Mouse (Mus musculus) limb, embryonic 13.5 days (tissue): ENCODE results near the gene Fstl4. TPM values are rescaled to one million over a fixed set of nuclear protein-coding genes. Genes with fewer than 3 reads are reported as not detected.
A peak's percentile ranks its signal among the peaks of the same experiment; 100 is the strongest.
"Not testable (repeated sequence)": the region's sequence is repeated elsewhere in the genome, so short reads cannot be mapped to it uniquely, and the experiment has no call there.

Source experiments
- ATAC-seq: fragments of 200-750 bp; cut with Nextera tagmentation; 2 replicates; pipeline ENCODE4 v1.8.0; 2017; ENCODE audit warnings: low read depth, moderate number of reproducible peaks, moderate TSS enrichment; ENCODE audit not compliant: low FRiP score
- H3K27ac ChIP-seq: fragments of 300-500 bp; sonication (generic); 2 replicates; pipeline ENCODE4 v1.5.1; 2015; ENCODE audit warnings: inconsistent platforms, mild to moderate bottlenecking, moderate library complexity
- H3K27me3 ChIP-seq: fragments of 300-500 bp; sonication (generic); 2 replicates; pipeline ENCODE4 v1.6.1; 2015; ENCODE audit warnings: mild to moderate bottlenecking, inconsistent platforms
- H3K36me3 ChIP-seq: fragments of 300-500 bp; sonication (generic); 2 replicates; pipeline ENCODE4 v1.6.1; 2015; ENCODE audit warnings: inconsistent platforms, mild to moderate bottlenecking, moderate library complexity
- H3K4me1 ChIP-seq: fragments of 300-500 bp; sonication (generic); 2 replicates; pipeline ENCODE4 v1.6.1; 2015; ENCODE audit warnings: inconsistent platforms
- H3K4me2 ChIP-seq: fragments of 300-500 bp; sonication (generic); replicated peaks from 2 replicates; pipeline ENCODE4 v1.6.1; 2015; ENCODE audit warnings: inconsistent platforms, mild to moderate bottlenecking, moderate library complexity
- H3K4me3 ChIP-seq: fragments of 300-500 bp; sonication (generic); 2 replicates; pipeline ENCODE4 v1.5.1; 2015; ENCODE audit warnings: moderate library complexity, mild to moderate bottlenecking, inconsistent platforms
- H3K9ac ChIP-seq: fragments of 300-500 bp; sonication (generic); 2 replicates; pipeline ENCODE4 v1.6.1; 2015; ENCODE audit warnings: mild to moderate bottlenecking, inconsistent platforms
- H3K9me3 ChIP-seq: fragments of 300-500 bp; sonication (generic); 2 replicates; pipeline ENCODE4 v1.6.1; 2016; ENCODE audit warnings: inconsistent platforms
- WGBS: fragments of 180-500 bp; shearing (Covaris S2); methylation state at CpG from one replicate; pipeline ENCODE4 v1.1.7; 2015; 5-methylcytosine and 5-hydroxymethylcytosine counted together
- polyA plus RNA-seq: library from polyadenylated mRNA; unstranded; fragments of >200 nt; fragmentation: Nextera tagmentation; extraction: Ambion mirVana; gene quantifications from 2 replicates; pipeline ENCODE4 v1.2.1, GENCODE M21; 2015

Gene Fstl4
- polyA plus RNA-seq, 1 experiment from 2014 or later = 2.8 TPM

DNA sequence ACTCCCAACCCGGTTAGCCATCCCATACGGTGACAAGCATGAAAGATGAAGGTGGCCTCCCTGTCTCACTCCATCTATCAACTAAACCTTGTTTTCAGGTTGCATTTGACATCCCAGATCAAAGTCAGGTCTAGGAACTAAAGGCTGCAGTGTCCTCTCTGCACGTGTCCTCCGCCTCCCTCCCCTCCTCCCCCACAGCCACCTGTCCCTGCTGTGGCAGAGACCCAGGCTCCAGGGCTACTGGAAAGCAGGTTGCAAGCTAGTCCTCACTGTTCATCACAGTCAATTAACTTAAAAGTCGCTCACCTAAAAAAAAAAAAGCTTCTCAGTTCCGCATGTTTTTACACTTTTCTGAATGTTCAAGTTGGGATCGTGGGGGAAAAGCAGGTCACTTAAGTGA is 313.2 kb downstream of the Fstl4 start:
- Histone ChIP-seq H3K4me1 (no peaks in the 10 kb centered on the region), H3K27me3 (no peaks in the 10 kb centered on the region), H3K9ac (no peak overlapping the region), H3K27ac (no peak overlapping the region), H3K4me2 (no peak overlapping the region), H3K36me3 (no peaks in the 10 kb centered on the region), H3K4me3 (no peak overlapping the region), H3K9me3 (peaks cover 8% of the 10 kb centered on the region)
- no peak for ATAC-seq
- WGBS = 57% methylated on average over 7 of the region's 7 CpGs

DNA sequence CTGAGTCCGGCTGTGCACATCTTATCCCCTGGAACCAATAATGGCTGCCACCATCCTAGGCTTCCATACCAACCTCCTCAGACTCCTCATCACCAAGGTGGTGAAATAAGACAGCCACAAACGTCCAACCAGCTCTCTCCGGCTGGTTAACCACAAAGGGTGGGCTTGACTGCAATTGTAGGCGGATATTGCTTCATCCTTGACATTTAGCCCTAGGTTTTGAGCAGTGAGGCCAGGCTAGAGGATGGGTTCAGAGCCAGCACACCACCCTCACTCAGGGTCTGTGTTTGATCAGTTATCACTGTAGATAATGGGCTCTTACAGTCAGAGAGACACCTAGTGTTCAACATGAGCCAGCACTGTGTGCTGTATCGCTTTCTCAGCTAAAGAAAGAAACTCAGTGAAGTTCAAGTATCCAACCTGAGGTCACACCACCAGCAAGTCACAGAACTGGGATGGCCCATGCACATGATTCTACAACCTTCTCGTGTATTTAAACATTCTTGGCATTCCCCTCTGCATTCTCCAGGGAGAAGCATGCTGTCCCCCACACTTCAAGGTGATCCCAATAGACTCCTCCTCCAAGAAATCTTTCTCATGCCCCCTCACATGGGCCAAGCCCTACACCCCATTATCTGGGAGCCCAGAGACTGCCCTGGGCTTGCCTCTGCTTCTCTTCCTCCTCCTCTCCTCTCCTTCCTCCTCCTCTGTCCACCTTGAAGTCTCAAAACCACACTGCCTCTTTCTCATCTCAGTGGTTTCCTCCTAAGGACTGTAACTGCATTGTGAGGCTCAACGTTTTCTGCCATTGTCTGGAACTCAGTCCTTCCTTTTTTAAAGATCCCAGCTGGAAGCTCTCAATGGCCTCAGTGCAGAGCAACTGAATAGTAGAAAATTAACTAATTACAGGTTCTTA is 314.2 kb downstream of the Fstl4 start:
- Histone ChIP-seq H3K4me3 (no peak overlapping the region), H3K9ac (no peak overlapping the region), H3K9me3 (peaks cover 8% of the 10 kb centered on the region), H3K27ac (no peak overlapping the region), H3K27me3 (no peaks in the 10 kb centered on the region), H3K36me3 (no peaks in the 10 kb centered on the region), H3K4me2 (no peak overlapping the region), H3K4me1 (peaks cover 1% of the 10 kb centered on the region)
- no peak for ATAC-seq
- 71% methylated on average over 7 of the region's 7 CpGs for WGBS

DNA sequence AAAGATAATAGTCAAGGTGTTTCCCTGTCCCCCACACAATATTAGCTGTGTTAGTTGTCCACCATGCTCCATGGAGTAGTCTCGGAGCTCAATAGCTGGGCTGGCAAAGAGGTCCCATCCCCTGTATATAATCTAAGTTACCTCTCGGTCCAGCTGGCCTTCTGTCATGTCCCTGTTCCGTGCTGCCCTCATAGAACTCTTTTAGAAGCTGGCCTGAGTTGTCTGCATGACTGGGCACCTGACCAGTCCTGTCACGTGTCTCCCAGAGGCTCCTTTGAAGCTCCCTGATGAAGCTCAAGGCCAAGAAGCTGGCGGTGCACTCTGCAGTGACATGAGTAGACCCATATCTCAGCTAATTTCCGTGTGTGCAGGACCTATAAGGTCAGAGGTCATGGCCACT is 316.9 kb downstream of the Fstl4 start:
- Histone ChIP-seq H3K27ac (no peak overlapping the region), H3K9me3 (peaks cover 7% of the 10 kb centered on the region), H3K4me3 (no peak overlapping the region), H3K36me3 (no peaks in the 10 kb centered on the region), H3K4me2 (no peak overlapping the region), H3K4me1 (peaks cover 19% of the 10 kb centered on the region), H3K9ac (no peak overlapping the region), H3K27me3 (no peaks in the 10 kb centered on the region)
- ATAC-seq = no peak
- 76% methylated on average over 6 of the region's 6 CpGs for whole genome bisulfite sequencing

DNA sequence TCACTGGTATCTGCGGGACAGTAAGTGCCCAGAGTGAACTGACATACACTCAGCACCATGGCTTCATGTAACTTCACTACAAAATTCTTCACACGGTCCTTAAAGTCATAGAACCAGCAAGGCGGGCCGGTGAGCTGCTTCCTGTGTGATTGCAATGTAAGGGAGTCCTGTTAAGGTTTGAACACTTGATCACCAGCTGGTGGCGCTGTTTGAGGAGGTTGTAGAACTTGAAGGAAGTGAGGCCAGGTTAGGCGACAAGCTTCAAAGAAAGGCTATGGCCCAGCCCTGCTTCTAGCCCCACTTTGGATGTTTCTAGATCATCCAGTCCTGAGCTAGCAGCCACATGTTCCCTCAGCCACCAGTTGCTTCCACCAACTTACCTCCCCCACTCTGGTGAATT is 320.9 kb downstream of the Fstl4 start:
- 75% methylated on average over 6 of the region's 6 CpGs for WGBS
- Histone ChIP-seq H3K27ac (no peak overlapping the region), H3K4me2 (no peak overlapping the region), H3K9me3 (no peaks in the 10 kb centered on the region), H3K4me3 (no peak overlapping the region), H3K9ac (no peak overlapping the region), H3K36me3 (no peaks in the 10 kb centered on the region), H3K27me3 (peaks cover 7% of the 10 kb centered on the region; the same call in 1 of the 2 replicates), H3K4me1 (peaks cover 19% of the 10 kb centered on the region)
- no peak for ATAC-seq

DNA sequence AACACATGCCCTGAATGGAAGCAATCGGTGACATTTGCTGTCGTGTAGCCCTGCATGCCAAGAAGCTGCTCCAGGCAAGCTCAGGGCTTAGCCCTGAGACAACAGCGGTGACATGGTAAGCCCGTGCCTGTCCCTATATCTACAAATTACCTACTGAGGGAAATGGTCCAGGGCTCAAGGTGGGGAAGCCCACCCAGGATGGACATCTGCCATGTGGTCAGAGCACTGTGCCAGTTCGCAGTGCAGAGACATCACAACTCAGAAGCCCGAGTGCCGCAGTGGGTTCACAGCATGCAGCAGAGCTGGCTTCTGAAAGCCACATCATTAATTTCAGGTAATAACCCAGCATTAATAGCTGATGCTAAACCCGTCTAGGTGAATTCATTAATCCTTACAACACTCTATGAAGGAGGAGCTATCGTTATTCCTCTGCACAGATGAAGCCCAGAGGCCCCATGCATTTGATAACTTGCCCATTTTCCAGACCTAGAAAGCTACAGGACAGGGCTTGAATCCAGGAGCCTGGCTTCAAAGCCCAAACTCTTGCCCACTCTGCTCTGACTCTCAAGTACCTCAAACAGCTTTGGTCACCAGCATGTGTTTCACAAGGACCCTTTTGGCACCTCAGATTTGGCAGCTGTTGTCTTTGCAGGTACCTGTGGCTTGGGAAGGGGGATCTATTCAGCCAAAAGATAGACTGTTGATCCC is 321.6 kb downstream of the Fstl4 start:
- H3K4me1 ChIP-seq = peaks cover 19% of the 10 kb centered on the region
- no peak overlapping the region for H3K4me3 ChIP-seq
- no peak overlapping the region for H3K9ac ChIP-seq
- no peak for ATAC-seq
- no peaks in the 10 kb centered on the region for H3K9me3 ChIP-seq
- H3K4me2 ChIP-seq = no peak overlapping the region
- H3K27me3 ChIP-seq = peaks cover 13% of the 10 kb centered on the region; the same call in 1 of the 2 replicates
- WGBS = 54% methylated on average over 9 of the region's 9 CpGs
- H3K27ac ChIP-seq = no peak overlapping the region
- H3K36me3 ChIP-seq = no peaks in the 10 kb centered on the region

DNA sequence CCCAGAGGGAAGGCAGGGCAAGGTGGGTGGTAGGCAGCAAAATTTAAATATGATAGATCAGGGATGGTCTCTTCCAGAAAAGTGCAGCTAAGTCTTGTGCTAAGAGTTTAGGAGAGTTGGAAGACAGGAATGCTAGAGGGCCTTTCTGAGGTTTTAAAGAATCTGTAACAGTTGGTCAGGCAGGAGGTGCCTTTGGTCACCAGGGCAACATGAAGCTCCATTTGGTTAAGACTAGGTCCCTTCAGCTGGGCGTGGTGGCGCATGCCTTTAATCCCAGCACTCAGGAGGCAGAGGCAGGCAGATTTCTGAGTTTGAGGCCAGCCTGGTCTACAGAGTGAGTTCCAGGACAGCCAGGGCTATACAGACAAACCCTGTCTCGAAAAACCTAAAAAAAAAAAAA is 323.5 kb downstream of the Fstl4 start:
- not testable (repeated sequence) for H3K4me3 ChIP-seq, H3K4me2 ChIP-seq, H3K9ac ChIP-seq, H3K36me3 ChIP-seq, H3K27ac ChIP-seq, ATAC-seq, H3K9me3 ChIP-seq
- 93% methylated on average over 3 of the region's 3 CpGs for WGBS
- H3K4me1 ChIP-seq = peaks cover 38% of the 10 kb centered on the region
- H3K27me3 ChIP-seq = peaks cover 13% of the 10 kb centered on the region; the same call in 1 of the 2 replicates

DNA sequence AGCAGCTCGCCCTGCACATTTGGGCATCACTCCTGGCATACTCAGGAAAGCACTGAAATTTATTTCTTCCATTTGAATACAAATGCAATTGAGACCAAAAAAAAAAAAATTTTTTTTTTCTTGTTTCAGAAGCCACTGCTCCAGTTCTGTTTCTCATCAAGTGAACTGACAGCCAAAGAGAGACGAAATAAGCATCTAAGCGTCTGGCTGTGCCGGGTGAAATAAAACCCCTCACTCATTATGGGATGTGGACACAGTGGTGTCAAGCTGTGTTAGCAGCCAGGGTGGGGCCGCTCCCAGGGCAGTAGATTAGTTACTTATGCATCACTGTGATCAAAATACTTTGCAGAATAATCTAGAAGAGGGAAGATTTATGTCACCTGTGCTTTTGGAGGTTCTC is 327.2 kb downstream of the Fstl4 start:
- Histone ChIP-seq H3K36me3 (no peaks in the 10 kb centered on the region), H3K4me2 (no peak overlapping the region), H3K27ac (no peak overlapping the region), H3K27me3 (peaks cover 13% of the 10 kb centered on the region), H3K4me3 (no peak overlapping the region), H3K4me1 (peaks cover 21% of the 10 kb centered on the region), H3K9me3 (no peaks in the 10 kb centered on the region), H3K9ac (no peak overlapping the region)
- 15% methylated on average over 5 of the region's 5 CpGs for WGBS
- ATAC-seq = no peak

DNA sequence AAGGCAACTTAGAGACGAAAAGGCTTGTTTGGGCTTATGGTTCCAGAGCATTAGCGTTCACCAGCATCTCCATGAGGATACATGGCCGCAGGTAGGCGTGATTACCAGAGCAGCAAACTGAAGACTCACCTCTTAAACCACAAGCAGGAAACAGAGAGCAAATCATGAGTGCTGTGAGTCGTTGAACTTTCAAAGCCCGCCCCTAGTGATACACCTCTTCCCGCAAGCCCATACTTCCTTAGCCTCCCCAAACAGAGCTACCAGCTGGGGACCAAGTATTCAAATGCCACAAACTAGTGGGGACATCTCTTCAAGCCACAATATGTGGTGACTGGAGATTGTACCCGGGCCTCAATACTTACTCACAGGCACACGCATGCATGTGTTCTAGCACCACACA is 332.4 kb downstream of the Fstl4 start:
- H3K4me3 ChIP-seq = no peak overlapping the region
- H3K27ac ChIP-seq = no peak overlapping the region
- no peak overlapping the region for H3K9ac ChIP-seq
- no peaks in the 10 kb centered on the region for H3K36me3 ChIP-seq
- H3K27me3 ChIP-seq = peaks cover 11% of the 10 kb centered on the region; the same call in 1 of the 2 replicates
- H3K4me2 ChIP-seq = no peak overlapping the region
- WGBS = 78% methylated on average over 9 of the region's 9 CpGs
- no peak for ATAC-seq
- peaks cover 30% of the 10 kb centered on the region for H3K4me1 ChIP-seq
- no peaks in the 10 kb centered on the region for H3K9me3 ChIP-seq

DNA sequence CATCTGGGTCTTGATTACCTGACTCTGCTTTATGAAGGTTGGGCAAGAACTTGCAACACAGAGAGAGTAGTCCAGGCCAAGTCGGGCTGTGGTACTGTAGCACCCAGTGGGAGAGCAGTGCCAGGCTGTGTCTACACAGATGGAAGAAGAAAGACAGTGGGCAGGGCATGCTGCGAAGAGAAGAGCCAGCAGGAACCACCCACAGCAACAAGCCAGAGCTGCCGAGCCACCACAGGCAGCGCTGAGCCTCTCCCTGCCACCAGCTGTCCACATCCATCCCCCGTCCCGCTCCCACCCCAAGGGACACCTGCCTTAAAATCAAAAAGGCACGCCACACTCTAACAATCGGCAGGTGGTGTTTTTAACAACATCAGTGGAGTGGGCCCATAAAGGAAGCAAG is 332.9 kb downstream of the Fstl4 start:
- Histone ChIP-seq H3K9me3 (no peaks in the 10 kb centered on the region), H3K27me3 (peaks cover 11% of the 10 kb centered on the region; the same call in 1 of the 2 replicates), H3K27ac (no peak overlapping the region), H3K36me3 (no peaks in the 10 kb centered on the region), H3K4me3 (no peak overlapping the region), H3K4me2 (no peak overlapping the region), H3K9ac (no peak overlapping the region), H3K4me1 (peaks cover 28% of the 10 kb centered on the region)
- ATAC-seq = no peak
- 46% methylated on average over 8 of the region's 8 CpGs for WGBS

DNA sequence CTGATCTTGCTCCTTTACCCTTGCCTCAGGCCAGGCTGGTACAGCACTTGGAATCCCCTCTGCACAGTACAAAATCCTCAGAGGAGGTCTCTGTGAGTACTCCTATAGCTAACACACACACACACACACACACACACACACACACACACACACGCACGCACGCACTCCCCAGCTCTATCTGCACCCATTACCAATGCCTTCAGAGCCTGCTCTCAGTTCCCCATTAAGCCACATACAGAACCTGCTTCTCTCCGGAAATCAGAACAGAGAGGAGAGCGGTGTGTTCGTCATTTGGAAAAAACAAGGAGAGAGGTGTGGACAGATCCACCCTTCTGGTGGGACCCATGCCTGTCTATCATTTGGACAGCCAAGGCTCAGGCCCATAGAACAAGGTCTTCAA is 333.4 kb downstream of the Fstl4 start:
- peaks cover 24% of the 10 kb centered on the region for H3K4me1 ChIP-seq
- no peak overlapping the region for H3K9ac ChIP-seq
- WGBS = 82% methylated on average over 6 of the region's 6 CpGs
- H3K4me2 ChIP-seq = no peak overlapping the region
- no peaks in the 10 kb centered on the region for H3K36me3 ChIP-seq
- no peak overlapping the region for H3K4me3 ChIP-seq
- no peak for ATAC-seq
- H3K9me3 ChIP-seq = no peaks in the 10 kb centered on the region
- H3K27ac ChIP-seq = no peak overlapping the region
- peaks cover 11% of the 10 kb centered on the region; the same call in 1 of the 2 replicates for H3K27me3 ChIP-seq

DNA sequence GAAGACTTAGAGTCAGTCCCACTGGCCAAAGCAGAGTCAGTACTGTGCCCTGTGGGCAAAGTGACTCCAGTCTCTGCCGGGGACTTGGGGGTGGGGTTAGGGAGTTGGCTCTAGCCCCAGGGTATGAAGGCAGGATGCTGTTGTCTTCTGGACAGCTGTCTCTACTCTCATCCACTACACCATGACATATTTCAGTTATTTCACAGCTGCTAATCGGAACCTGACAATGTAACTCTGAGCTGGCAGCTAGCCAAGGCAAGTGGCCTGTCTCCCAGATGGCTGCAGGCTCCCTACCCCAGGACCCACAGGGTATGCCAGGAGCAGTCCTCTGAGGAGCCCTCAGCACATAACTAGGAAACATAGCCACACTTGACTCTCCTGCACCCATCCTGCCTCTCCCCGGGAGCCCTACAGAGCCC is 334.4 kb downstream of the Fstl4 start:
- Histone ChIP-seq H3K9ac (no peak overlapping the region), H3K36me3 (no peaks in the 10 kb centered on the region), H3K4me1 (peaks cover 31% of the 10 kb centered on the region), H3K4me3 (no peak overlapping the region), H3K27ac (no peak overlapping the region), H3K9me3 (no peaks in the 10 kb centered on the region), H3K4me2 (no peak overlapping the region), H3K27me3 (peaks cover 11% of the 10 kb centered on the region; the same call in 1 of the 2 replicates)
- WGBS = 42% methylated on average over 3 of the region's 3 CpGs
- peak; percentile 64; the same call in 1 of the 2 replicates for ATAC-seq

DNA sequence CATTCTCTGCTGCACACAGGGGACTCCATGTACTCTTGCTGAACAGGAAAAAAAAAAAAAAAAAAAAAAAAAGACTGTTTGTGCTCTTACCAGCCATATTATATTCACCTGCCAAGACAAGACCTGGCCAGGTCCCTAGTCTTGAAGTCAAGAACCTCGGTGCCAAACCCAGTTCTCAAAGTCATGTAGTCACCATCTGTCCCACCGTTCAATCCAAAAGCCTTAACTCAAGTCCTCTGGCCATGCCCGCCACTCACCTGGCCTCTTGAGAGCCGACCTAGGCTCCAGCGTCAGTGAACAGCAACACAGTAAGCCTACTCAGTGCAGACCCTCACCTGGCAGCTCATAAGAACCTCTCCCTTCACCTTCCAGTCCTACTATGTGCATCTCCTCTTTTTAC is 334.9 kb downstream of the Fstl4 start:
- Histone ChIP-seq H3K9me3 (no peaks in the 10 kb centered on the region), H3K36me3 (no peaks in the 10 kb centered on the region), H3K27me3 (peaks cover 11% of the 10 kb centered on the region; the same call in 1 of the 2 replicates), H3K9ac (no peak overlapping the region), H3K4me2 (no peak overlapping the region), H3K27ac (no peak overlapping the region), H3K4me3 (no peak overlapping the region), H3K4me1 (peaks cover 32% of the 10 kb centered on the region)
- WGBS = 81% methylated on average over 5 of the region's 5 CpGs
- no peak; the same call in 1 of the 2 replicates for ATAC-seq
